Mouse (Mus musculus): ENCODE measurements at regions not wholly inside any gene's neighbourhood (a gene's known extent, or its start where the extent isn't known, plus 50 kb on each side); places are given as distances from the start of the nearest gene placed in this dataset.
A peak's percentile ranks its signal among the peaks of the same experiment; 100 is the strongest.

DNA sequence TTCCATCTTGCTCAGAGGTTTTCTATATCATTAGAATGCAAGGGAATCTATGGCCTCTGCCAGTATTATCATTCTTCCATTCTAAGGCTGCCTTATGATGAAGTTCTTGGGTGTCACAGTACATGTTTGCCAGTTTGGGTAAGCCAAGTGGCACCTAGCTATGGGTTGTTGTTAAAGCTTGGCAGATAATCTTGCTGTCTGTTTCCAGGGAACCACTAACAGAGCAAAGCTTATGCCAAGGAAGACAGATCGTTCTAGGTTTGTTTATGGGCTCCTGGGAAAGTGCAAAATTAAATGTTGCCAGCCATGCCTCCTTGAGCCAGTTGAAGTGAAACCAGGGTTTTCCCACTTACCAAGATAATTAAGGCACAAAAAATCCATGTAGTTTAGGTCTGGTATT is 292.9 kb upstream of the Cobl start:
- DNase-seq (ENCODE audit: low spot score): no peak

DNA sequence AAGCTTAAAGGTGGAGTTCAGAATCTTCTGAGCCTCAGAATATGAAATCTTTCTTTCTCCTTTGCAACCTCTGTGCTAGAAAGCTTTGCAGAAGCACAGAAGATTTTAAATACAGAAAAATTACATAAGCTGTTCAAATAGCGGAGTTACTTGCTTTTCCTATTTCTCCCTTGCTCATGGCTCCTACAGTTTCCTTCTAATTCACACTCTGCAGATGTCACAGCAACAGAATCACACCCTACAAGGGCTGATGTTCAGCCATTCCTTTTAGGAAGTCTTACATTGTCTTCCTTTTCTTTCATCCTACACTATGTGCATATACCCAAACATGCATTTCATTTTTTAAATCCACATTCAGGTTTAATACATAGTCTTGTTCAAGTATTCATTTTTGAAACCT is 285.3 kb upstream of the Cobl start:
- DNase-seq (ENCODE audit: low spot score): no peak

DNA sequence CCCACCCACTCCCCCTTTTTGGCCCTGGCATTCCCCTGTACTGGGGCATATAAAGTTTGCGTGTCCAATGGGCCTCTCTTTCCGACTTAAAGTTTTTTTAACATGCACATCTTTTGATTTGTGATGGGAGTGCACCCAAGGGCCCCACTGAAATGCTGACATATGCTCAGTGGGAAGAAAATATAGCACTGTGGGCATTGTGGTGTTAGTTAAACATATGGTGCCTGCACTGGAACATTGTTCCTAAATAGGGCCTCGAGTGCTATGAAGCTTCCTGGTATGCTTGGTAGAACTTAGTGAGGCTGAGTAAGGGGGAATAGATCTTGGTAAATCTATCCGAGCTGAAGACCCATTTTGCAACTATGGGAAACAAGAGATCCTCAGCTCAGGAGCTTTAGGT is 284.5 kb upstream of the Cobl start:
- DNase-seq (ENCODE audit: low spot score): no peak

DNA sequence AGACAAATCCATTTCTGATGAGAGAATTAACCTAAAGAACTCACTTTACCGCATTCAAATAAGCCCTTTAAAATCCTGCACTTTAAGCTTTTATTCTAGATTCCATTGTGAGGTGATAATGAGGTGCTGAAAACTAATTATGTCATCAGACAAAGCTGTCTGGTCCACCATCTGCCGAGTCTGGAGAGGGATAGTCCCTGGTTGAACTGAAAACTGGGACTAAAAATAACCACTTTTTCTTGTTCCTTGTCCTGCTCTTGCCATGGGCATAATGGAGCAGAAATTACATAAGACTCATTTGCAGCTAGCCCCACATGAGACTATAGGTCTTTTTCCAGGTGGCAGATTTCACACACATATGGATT is 277.4 kb upstream of the Cobl start:
- peak; percentile 58 for DNase-seq (ENCODE audit: low spot score)

DNA sequence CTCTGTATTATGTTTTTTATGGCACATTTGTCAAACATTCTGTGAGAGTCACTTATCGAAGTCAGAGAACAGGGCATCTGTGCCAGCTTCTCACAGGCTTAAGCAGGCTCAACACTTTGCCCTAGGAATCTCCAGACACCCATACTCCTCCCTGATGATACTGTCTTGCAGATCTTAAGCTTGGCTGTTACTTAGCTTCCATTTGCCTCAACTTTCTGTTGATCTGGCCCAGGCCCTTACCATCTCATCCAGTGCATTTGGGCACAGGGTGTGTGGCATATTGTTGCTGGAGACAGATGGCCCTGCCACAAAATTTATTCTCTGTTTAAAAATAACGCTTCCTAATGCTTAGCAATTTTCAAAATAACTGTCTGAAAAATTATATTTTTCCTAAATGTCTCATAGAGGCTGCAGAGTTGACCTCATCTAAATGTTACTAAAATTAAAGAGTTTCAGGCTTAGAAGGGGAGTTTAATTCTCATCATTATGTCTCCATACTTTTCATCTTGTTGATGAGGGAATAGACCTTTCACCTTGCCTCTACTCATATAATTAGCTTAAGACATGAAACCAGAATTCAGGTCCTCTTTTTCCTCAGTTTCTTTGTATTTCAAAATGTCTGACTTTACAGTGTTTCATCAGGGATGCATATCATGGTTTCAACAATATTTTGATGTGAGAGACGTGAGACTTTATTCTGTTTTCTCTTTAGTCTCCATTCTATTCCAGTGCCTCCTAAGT is 276.8 kb upstream of the Cobl start:
- peak; percentile 42 for DNase-seq (ENCODE audit: low spot score)

DNA sequence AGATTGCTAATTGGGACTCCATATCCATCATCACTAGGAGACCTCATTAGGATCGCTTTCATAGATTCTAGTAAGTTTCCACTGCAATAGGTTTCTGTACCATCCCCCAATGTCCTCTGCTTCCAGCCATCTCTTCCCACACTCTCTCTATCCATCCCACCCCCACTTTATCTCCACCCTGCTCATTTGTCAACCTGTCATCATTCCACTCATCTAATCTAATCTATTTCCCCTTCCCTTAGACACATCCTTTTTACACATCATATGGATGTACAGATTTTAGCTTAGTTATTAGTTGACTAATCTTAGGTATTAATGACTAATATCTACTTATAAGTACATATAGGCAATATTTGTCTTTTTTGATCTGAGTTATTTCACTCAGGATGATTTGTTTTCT is 269.5 kb upstream of the Cobl start:
- DNase-seq (ENCODE audit: low spot score): no peak

DNA sequence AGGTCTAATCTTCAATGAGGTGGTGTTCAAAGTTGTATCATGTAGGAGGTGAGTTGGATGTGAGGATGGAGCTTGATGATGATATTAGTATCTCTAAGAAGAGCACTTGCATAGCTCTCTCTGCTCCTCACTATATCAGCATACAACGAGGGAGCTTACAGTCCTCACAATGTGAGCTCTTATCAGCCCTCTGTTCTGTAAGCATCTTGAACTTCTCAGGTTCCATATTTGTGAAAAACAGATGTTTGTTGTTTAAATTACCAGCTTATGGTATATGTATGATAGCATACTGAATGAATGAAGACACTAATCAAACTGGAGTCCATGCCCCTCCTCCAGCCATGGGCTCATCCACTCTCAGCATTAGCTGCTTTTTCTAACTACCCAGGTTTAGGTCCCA is 262.5 kb upstream of the Cobl start:
- DNase-seq (ENCODE audit: low spot score): no peak

DNA sequence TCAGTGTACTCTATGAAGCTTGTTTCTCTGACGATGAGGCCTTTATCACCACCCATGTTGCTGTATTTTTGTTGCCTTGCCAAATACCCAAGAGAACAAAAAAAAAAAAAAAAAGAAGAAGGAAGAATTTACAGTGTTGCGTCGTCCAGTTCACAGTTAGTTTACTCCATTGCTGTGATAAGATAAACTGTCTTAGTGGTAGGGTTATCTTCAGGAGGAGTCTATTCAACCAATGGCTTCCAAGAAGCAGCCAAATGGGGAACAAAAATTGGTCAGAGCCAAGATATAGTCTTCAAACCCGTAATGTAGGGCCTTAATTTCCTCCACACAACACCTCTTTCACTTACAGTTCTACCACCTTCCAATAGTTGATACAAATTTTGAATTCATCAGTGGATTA is 261.7 kb upstream of the Cobl start:
- no peak for DNase-seq (ENCODE audit: low spot score)

DNA sequence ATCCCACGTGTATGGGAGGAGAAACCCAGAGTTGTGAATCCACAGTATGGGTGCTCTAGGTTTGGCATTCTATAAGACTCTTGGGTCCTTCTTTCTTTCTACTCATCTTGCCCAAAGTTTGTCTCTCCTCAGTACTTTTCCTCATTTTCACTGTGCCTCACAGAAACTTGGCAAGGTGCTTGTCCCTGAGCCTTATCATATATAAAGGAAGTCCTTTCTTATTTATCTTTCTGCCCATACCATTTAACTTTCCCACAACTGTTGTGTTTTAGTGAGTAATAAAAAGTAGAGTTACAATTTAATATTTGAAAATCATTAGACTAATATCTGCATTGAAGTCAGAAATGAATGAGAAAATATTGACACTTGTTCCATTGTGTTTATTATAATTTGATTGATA is 257.6 kb upstream of the Cobl start:
- no peak for DNase-seq (ENCODE audit: low spot score)

DNA sequence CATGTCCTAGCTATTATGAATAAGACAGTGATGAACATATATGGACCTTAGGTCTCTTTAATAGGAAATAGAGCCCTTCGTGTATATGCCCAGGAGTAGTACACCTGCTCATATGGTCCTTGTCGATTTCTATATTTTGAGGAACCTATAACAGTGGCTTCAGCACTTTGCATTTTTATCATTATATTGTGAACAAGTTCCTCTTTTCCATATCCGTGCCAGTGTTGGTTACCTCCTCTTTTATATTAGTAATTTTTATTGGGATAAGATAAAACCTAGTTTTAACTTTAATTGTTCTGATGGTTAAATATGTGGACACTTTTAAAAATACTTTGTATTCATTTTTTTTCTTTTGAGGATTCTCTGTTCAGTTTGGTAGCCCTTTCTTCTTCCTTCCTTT is 255.4 kb upstream of the Cobl start:
- no peak for DNase-seq (ENCODE audit: low spot score)

DNA sequence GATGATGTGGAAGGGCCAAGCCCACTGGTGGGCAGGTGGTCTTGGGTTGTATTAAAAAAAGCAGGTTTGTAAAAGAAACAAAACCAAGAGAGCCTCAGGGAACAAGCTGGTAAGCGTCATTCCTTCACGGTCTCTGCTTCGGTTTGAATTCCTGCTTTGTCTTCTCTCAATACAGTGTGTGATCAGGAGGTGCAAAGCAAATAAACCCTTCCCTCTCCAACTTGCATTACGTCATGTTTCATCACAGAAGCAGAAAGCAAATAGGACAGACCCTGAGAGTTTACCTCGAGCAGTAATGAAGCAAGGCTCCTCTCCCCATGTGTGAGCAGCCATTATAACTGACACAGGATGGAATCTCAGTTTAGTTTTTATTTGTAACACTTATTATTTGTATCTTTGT is 231.6 kb upstream of the Cobl start:
- DNase-seq (ENCODE audit: low spot score): no peak

DNA sequence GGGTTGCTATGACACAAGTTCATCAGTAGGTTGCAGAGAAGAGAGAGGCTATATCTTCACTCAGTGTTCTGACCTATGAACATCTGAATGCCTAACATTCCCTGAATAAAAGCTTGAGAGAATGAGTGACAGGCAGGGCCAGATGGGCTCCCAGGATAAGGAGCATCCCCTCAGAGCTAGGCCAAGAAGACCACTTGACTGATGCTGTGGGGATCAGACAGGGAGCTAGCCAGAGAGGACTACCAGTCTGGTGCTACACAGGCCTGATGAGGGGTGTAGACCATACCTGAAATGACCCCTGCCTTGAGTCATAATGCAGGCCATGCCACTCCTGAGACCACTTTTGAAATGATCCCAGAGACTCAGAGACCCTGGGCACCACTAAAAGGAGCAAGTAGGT is 228.1 kb upstream of the Cobl start:
- DNase-seq (ENCODE audit: low spot score): no peak

DNA sequence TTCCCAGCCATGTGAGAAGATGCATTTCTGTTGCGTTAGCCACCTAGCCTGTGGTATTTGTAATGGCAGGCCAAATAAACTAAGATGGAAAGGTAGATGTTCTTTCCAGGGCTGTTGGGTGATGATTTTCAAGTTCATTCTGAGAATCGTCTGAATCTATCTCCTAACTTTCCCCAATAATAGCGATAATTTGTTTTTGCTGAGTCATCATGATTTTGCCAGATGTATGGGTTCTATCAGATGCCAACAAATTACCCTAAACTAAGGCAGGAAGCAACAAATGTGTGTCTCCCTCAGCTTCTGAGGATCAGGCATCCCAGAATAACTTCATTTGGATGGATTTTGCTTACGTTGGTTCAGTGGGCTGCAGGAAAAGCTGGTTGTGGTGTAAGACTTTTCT is 222.0 kb upstream of the Cobl start:
- no peak for DNase-seq (ENCODE audit: low spot score)

DNA sequence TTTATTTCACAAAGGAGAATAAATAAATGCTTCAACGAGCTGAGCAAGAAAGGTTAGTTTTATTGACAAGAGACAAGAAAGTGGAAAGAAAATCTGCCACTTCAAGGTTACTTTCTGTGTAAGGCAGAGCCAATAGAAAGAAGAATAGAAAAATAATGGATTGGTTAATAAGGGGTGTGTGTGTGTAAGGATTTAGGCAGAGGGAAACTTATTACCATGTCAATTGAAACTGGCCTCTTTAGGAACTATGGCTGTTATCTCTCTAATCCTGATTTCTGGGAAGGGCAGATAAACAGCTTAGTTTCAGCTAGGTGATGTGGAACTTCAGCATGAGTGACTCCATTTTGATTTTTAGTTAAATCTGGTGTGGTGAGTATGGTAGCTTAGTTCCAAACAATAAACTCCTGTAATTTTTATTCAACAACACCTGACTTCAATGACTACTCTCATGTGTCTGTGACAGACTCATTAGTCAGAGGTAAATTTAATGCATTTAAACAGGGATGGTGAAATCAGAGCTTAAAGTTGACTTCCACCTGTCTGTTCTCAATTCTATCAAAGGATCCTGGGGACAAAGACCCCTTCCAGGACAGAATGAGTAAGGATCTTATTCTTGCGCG is 197.2 kb upstream of the Cobl start:
- no peak for DNase-seq (ENCODE audit: low spot score)

DNA sequence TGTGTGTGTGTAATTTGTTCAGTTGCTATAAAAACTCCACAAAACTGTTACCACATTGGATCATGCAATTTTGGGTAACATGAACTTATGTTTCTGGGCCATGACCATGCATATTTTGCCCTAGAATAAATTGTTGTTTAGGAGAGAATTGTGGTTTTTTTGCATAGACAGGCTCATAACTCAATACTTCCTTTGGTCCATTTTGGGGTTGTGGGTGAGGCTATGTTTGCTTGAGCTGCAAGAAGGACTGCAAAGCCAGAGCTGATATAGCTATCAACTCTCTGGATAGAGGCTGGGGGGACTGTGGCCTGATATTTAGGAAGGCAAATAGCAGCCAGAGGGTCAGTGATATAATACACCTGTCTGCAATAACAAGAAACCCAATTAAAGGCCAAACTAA is 194.1 kb upstream of the Cobl start:
- DNase-seq (ENCODE audit: low spot score): no peak

DNA sequence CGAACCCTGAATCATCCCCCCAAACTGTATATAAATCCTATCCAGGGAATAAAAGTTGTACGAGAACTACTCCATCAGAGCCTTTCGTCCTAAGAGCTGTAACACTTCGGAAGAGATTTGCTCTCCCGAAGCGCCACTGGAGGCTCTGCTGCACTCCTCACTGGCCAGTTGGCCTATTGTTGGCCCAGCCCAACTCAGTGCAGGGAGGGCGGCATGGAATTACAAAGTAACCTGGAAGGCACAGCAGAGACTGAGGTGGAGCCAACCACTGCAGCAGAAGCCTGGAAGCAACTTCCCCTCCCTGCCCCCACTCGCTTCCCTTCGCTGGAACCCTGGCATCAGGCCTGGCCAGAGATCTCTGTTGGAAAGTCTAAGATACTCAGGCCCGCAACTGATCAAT is 191.7 kb upstream of the Cobl start:
- DNase-seq (ENCODE audit: low spot score): no peak
